Mouse (Mus musculus) layer of hippocampus, adult 8-10 months (tissue): ENCODE measurements around the gene Sppl2a. TPM values are rescaled to one million over a fixed set of nuclear protein-coding genes. Genes with fewer than 3 reads are reported as not detected.
"Not testable (repeated sequence)": the region's sequence is repeated elsewhere in the genome, so short reads cannot be mapped to it uniquely, and the experiment has no call there.

ENCODE experiments used
- DNase-seq, 2 experiments: peaks; one replicate each; pipeline ENCODE4 v3.0.0; 2022; ENCODE audit warnings: low spot score in 2 of 2
- total RNA-seq, 4 experiments: library from RNA; stranded (reverse); gene quantifications; 2 replicates each; pipeline ENCODE4 v1.2.4; 2022

Sppl2a gene
- total RNA-seq: 10 to 100 TPM; 28.7 to 33.1 (median 30.3) TPM

DNA sequence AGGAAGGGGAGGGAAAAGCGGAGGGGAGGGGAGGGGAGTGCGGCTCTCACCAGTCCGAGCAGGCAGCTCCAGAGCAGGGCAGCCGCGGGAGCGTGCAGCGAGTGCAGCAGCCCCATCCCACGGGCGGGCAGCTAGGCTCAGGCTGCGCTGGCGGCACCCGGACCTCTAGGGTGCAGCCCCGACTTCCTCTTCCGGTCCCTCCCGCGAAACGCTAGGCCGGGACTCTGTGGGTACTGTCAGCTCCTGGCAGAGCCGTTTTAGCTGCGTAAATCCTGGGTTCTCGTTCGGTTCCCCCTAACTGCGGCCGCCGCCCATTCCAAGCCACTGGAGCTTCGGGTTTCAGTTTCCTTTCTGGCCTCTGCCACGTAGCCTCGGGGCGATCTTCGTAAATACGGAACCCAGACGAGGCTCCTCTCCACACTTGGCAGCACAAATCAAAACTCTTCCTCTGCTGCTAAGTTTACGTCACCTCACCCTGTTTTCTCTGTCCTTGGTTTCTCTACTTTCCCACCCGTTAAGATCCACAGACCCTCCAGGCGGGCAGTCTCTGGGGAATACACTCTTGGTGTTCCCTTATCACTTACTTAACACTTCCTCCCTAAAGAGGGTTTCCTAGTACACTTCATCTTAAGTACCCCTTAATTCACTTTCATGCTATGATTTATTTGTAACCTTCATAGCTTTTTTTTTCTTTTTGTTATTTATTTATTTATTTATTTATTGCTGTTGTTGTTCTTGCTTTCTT is at the start of gene Sppl2a:
Sppl2a (minus strand) TSS at position 339 of the 745 bp plus-strand sequence.
- DNase-seq: peak; percentile 85

DNA sequence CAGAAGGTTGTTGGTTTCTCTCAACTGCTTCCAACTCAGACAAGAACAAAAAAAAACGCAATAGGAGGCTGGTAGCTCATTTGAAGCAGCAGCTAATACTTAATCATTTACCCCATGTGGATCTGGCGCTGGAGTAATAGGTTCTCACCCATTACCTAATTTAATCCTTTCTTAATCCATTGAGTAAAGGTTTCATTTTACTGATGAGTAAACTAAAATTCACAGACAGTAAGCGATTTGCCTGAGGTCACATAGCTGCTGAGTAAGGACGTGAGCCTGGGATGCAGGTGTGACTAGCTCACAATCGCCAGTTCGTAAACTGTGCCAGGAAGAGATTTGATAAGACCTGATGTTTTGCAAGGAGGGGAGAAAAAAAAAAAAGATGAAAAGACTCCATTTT is 44.4 kb upstream of the Sppl2a start:
- no peak for DNase-seq

- no peak for DNase-seq
Measured at GRCm38 (mm10) chr2:126961696-126962095, 28.7 kb upstream of the Sppl2a start.

- no peak for DNase-seq
Measured at GRCm38 (mm10) chr2:126955671-126956070, 22.6 kb upstream of the Sppl2a start.

DNA sequence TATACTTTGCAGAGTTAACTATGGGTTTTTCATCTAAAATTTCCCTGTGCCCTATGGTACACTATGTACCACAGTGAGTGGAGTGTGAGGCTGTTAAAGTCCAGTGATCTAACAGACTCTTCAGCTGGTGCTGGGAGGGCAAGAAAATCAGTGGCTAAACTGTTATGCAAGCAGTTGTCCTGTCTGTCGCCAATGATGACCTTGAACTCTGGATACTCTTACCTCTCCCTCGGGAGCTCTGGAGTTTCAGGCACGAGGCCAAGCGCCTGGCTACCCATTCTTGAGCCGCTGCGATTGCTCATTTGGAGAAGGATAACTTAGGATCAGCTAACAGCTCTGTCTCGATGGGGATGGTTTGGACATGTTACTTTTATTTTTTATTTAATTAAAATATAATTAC is 18.1 kb upstream of the Sppl2a start:
- DNase-seq: no peak

DNA sequence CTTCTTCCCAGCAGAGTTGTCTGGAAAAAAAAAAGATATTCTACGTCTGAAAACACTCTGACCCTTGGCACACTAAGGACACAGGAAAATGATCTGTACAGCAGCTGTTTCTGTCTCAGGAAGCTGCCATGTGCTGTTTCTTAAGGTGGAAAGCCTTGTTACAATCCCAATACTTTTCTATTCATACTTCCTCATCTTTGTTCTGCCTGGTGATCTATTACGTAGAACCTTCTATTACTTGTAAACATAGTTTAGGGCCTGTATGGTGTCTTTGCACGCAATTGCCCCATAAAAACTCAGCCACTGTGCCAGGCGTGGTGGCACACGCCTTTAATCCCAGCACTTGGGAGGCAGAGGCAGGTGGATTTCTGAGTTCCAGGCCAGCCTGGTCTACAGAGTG is 17.4 kb upstream of the Sppl2a start:
- no peak for DNase-seq

- DNase-seq: no peak
Measured at GRCm38 (mm10) chr2:126949856-126950255, 16.8 kb upstream of the Sppl2a start.

DNA sequence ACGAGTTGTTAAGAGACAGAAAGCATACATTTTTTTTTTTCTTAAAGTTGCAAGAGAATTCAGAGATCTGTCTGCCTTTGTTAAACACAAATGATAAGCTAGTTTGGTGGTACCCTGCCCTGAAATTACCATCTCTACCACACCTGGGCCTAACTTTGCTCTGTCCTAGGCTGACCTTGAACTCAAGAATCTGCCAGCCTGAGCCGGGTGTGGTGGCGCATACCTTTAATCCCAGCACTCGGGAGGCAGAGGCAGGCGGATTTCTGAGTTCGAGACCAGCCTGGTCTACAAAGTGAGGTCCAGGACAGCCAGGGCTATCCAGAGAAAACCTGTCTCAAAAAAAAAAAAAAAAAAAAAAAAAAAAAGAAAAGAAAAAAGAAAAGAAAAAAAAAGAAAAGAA is 16.3 kb upstream of the Sppl2a start:
- DNase-seq: not testable (repeated sequence)

DNA sequence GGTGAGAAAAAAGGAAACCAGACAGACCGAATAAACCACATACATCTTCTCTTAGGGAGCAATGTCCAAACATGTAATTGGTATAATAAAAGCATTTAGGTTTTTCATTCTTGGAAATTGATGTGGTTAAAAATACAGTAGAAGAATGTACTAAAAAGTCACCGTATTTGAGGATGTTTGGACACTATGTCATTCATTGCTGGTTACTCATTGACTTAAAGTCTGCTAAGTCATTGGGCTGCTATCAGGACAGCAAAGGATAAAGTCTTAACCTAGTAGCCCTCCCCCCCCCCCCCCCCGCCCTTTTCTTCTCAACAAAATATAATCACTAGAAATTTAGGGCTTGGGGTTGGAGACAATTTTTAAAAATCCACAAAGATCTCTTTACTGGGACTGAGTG is 15.2 kb upstream of the Sppl2a start:
- no peak for DNase-seq

DNA sequence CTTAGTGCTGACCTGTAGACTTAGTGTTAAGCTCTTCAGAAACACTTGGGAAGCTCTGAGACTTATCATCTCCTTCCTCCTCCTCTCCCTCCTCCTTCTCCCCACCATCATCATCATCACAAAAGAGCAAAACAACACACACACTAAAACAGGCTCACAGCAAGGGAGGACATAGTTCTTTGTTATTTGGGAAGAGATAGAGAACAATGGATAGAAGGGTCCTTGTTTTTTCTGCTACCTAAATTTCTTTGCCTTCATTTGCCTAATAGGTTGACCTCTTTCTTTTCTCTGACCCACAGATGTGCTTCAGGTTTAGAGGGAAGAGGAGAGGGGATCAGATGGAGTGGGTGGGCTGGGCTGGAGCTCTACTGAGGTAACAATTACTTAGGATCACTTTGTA is 14.6 kb upstream of the Sppl2a start:
- no peak for DNase-seq

DNA sequence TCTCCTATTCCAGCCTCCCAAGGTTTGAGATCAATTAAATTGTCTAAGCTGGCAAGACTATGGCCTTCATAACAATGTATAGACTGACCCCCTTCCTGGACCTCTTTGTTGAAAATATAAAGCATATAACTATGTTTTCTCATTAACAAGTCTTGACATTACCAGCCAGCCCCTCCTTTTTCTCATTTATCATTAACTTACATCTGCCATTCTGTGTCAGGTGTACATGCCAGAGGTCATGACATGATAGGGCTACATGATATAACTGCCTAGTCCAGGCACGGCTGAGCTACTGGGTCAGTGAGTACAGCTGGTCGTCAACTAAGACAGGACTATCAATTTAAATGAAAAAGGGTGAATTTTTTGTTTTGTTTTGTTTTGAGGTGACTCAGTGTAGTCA is 10.2 kb upstream of the Sppl2a start:
- no peak for DNase-seq

GRCm38 (mm10) chr2:126940314-126940866 is 7.4 kb upstream of the Sppl2a start:
- no peak for DNase-seq

GRCm38 (mm10) chr2:126938069-126938468 is 5.0 kb upstream of the Sppl2a start:
- DNase-seq: no peak

DNA sequence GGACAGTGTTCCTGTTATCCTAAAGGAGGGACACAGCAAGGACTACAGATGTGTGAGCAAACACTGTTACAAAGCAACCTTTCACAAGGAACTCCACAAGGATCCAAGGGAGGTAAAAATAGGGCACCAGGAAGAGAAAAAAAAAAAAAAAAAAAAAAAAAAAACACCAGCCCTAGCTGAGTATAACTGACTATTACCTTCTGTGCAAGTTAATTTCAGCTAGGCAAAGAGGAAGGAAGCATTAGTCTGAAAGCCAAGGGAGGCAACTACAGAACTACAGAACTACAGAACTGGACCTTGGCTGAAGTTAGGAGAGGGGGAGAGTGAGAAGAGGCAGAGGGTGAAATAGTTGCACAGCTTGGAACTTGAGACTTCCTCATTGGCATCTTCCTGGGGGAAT is 886 bp upstream of the Sppl2a start:
- DNase-seq: no peak

DNA sequence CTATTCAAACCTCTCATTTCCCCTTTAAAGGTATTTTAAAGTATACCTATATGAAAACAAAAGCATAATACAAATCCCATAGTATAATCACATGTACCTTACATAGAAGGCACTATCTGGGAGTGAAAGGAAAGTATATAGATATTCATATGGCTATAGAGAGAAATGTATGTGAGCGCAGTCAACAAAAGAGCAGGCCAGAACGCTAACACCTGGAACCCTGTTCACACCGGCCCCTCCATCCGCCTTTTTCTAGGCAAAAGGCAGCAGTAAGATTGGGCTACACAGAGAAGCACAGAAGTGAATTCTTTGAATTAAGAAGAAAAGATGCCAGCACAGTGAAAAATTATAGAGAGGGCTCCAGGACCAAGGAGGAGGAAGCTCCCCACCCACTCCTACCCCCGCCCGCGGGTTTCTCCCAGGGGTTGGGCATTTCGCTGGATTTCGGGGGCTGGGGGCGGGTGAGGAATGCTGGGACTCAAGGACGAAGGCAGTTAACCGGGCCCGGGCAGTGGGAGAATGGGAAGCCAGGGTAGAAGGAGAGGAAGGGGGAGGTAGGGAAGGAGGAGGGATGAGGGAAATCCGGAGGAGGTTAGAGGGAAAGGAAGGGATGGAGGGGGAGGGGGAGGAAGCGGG is 656 bp downstream of the Sppl2a start:
- DNase-seq: peak in 1 of 2 experiments; percentile 6

GRCm38 (mm10) chr2:126931784-126932183 is 1.3 kb downstream of the Sppl2a start:
- no peak for DNase-seq

DNA sequence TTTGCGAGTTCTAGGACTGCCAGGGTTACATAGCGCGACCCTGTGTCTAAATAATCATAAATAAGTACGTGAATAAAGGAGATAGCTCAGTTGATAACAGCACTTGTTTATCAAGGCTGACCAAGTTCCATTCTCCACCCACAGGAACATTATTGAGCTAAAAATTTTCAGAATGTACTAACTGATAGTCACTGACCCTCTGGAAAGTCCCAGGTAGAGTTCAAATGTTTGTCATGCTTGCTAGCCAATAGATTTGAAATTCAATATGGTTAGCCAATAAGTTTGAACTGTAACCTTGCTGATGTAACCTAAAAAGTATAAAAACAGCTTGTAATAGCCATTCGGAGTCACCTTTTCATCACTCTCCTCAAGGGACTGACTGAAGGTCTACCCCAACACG is 4.4 kb downstream of the Sppl2a start:
- no peak for DNase-seq

- no peak for DNase-seq
Measured at GRCm38 (mm10) chr2:126920358-126921060, 12.5 kb downstream of the Sppl2a start.

DNA sequence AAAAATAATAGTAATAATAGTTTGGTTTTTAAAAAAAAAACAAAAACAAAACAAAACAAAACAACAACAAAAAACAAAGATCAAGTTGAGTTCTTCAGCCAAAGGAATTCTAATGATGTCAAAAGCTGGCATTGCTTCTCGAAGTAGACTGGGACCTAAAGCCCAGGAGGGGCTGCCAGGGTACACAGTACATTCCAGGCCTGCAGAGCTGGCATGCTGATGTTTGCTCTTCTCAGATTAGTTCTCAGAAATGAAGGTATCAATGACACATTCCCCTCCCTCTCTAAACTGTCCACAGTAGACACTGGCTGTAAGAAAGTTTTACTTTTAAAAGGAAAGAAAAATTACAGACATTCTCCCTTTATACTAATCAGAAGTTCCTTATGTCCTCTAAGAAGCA is 16.8 kb downstream of the Sppl2a start:
- DNase-seq: no peak

- DNase-seq: no peak
Measured at GRCm38 (mm10) chr2:126914096-126914495, 18.9 kb downstream of the Sppl2a start.

GRCm38 (mm10) chr2:126904162-126904561 is 28.9 kb downstream of the Sppl2a start:
- DNase-seq: no peak

DNA sequence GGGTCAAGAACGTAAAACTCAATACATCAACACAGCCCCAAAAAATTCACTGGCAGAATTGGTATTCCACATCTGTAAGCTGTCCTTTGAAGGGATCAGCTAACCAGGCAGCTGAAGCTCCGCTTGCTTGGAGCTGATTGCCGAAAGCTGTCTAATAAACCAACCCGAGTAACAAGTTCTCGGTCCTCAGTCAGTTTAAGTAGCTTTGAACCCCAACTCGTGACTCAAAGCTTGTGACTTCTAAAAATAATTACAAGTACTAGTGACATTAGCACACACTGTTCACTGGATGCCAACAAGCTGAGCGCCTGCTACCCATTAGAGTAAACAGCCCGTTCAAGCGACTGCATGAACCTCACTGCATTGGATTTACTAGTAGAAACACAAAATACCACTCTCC is 35.5 kb downstream of the Sppl2a start:
- DNase-seq: no peak
